Mouse (Mus musculus) retina, postnatal 1 day (tissue): ENCODE results near the gene Galnt12.

ENCODE experiments used
- DNase-seq: peaks from one replicate; pipeline ENCODE4 v3.0.0-alpha.2; 2012

Galnt12 gene

GRCm38 (mm10) chr4:47161103-47161755 is 69.5 kb downstream of the Galnt12 start:
- DNase-seq: no peak

- no peak for DNase-seq
These were observed 70.3 kb downstream of the Galnt12 start for GRCm38 (mm10) chr4:47161756-47162587.

- no peak for DNase-seq
These were observed 80.6 kb downstream of the Galnt12 start for GRCm38 (mm10) chr4:47172314-47172713.
